Mouse (Mus musculus) MEL (cell line): ENCODE data around the gene Gm27179. TPM values are rescaled to one million over a fixed set of nuclear protein-coding genes. Genes with fewer than 3 reads are reported as not detected.
"Not testable (repeated sequence)": the region's sequence is repeated elsewhere in the genome, so short reads cannot be mapped to it uniquely, and the experiment has no call there.

Experiments
- DNase-seq: peaks from one replicate; pipeline ENCODE4 v3.0.0; 2011; ENCODE audit warnings: low read depth, low spot score
- H3K27ac ChIP-seq: 2 replicates; pipeline ENCODE4 v1.5.1; 2012; ENCODE audit warnings: low read depth, mild to moderate bottlenecking, control low read depth, low read length, moderate library complexity; ENCODE audit not compliant: control insufficient read depth
- H3K27me3 ChIP-seq, 2 experiments: fragments of 150-350 bp in 1 of 2; sonication (generic) in 1 of 2; 2 replicates each; pipeline ENCODE4 v1.6.1; 2012; ENCODE audit warnings: low read length in 2 of 2, mild to moderate bottlenecking in 2 of 2, improper control_type of control experiment in 1 of 2, moderate library complexity in 1 of 2; ENCODE audit not compliant: insufficient read depth in 2 of 2, control insufficient read depth in 1 of 2
- H3K36me3 ChIP-seq, 2 experiments: 2 replicates each; pipeline ENCODE4 v1.6.1; 2012 to 2014; ENCODE audit warnings: low read length in 2 of 2, improper control_type of control experiment in 1 of 2, inconsistent platforms in 1 of 2, mild to moderate bottlenecking in 1 of 2; ENCODE audit not compliant: insufficient read depth in 2 of 2, control insufficient read depth in 1 of 2
- H3K4me1 ChIP-seq, 2 experiments: fragments of 150-350 bp in 1 of 2; sonication (generic) in 1 of 2; 2 replicates each; pipeline ENCODE4 v1.6.1; 2012; ENCODE audit warnings: low read length in 2 of 2, improper control_type of control experiment in 1 of 2, mild to moderate bottlenecking in 1 of 2; ENCODE audit not compliant: insufficient read depth in 2 of 2, control insufficient read depth in 1 of 2
- H3K4me3 ChIP-seq, 2 experiments: fragments of 150-350 bp in 1 of 2; sonication (generic) in 1 of 2; 2 replicates each; pipeline ENCODE4 v1.5.1; 2012; ENCODE audit warnings: low read depth in 2 of 2, low read length in 2 of 2, mild to moderate bottlenecking in 2 of 2, moderate library complexity in 2 of 2, control low read depth in 1 of 2, improper control_type of control experiment in 1 of 2; ENCODE audit not compliant: control insufficient read depth in 1 of 2, insufficient read depth in 1 of 2
- H3K79me2 ChIP-seq: 2 replicates; pipeline ENCODE4 v1.6.1; 2012; ENCODE audit warnings: mild to moderate bottlenecking, low read length, moderate library complexity; ENCODE audit not compliant: control insufficient read depth, poor library complexity, insufficient read depth
- H3K9ac ChIP-seq: 2 replicates; pipeline ENCODE4 v1.6.1; 2012; ENCODE audit warnings: low read depth, mild to moderate bottlenecking, control low read depth, low read length, moderate library complexity; ENCODE audit not compliant: control insufficient read depth, poor library complexity, severe bottlenecking
- H3K9me3 ChIP-seq: fragments of 150-350 bp; sonication (generic); replicated peaks from 2 replicates; pipeline ENCODE4 v1.6.1; 2012; ENCODE audit warnings: mild to moderate bottlenecking, low read length, improper control_type of control experiment, moderate library complexity; ENCODE audit not compliant: insufficient read depth
- polyA plus RNA-seq, 2 experiments: library from polyadenylated mRNA; stranded (reverse) in 1 of 2; unstranded in 1 of 2; fragments of >175 nt in 1 of 2; fragments of >200 nt in 1 of 2; gene quantifications; 2 replicates each; pipeline versions ENCODE4 v1.2.1 to v1.2.4; 2012; ENCODE audit warnings: low replicate concordance in 2 of 2, low read depth in 1 of 2; ENCODE audit not compliant: insufficient read length in 2 of 2, insufficient read depth in 1 of 2, missing spikeins in 1 of 2
- total RNA-seq: library from RNA; depleted of rRNA; stranded (reverse); fragments of 300-350 nt; gene quantifications from 2 replicates; pipeline ENCODE4 v1.2.3, GENCODE M21; 2012; rRNA removed

Gene Gm27179
- total RNA-seq (not detected in 2 replicates), polyA plus RNA-seq (not detected)

DNA sequence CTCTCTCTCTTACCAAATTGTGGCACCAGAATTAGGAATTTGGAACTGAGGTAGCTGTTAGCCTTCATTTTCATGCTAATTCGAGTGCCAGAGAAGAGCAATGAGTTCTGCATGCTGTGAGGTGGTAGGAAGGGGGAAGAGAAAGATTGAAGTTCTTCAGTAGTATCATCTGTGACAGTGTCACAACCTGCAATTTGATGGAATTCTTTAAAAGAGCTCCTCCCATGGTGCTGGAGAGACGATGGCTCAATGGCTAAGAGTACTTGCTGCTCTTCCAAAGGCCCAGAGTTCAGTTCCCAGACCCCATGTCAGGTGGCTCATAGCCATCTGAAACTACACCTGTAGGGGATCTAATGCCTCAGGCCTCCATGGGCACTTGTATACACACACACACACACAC, at the start of gene Gm27179:
TSS of gene Gm27179 (minus strand) at position 101 of the 400 bp plus-strand sequence.
- not testable (repeated sequence) for H3K9me3 ChIP-seq, H3K4me1 ChIP-seq, H3K4me3 ChIP-seq, H3K9ac ChIP-seq, H3K36me3 ChIP-seq, H3K79me2 ChIP-seq, DNase-seq, H3K27me3 ChIP-seq, H3K27ac ChIP-seq

DNA sequence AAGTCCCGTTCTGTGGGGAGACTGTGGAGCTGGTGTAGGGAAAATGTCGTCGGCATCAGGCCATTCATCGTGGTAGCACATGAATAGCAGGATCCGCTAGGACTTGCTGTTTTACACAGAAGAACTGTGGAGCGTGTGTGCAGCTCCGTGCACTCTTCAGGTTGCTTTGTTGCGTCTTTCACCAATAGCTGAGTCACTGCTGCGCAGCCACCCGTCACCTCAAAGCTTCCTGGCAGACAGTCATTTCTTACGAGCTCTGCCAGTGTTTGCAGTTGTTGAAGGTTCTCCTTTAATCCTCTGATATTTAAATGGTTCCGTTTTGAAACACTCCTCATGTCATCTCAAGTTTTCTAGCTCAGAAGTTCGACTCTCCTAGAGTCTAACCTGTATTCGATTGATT, 45.2 kb upstream of the Gm27179 start:
- H3K27ac ChIP-seq, H3K27me3 ChIP-seq, DNase-seq, H3K4me3 ChIP-seq, H3K79me2 ChIP-seq, H3K9me3 ChIP-seq, H3K9ac ChIP-seq, H3K36me3 ChIP-seq, H3K4me1 ChIP-seq: not testable (repeated sequence)

DNA sequence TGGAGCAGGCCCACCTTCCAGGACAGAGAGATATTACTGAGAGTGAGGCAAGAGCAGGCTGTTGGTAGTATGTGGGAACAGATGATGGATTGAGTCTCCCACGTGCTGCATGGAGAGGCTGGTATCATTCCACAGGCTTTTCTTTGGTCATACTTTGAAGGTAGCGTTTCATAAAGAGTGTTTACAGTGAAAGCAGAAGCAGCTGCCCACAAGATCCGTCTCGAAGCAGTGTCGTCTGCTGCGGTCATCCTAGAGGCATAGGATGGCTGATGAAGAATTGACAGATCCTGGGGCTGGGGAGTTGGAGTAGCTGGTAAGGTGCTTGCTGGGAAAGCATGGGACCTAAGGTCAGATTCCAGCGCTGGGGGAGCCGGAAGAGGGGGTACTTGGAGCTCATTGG, 44.5 kb upstream of the Gm27179 start:
- not testable (repeated sequence) for H3K79me2 ChIP-seq, H3K4me3 ChIP-seq, H3K9ac ChIP-seq, H3K9me3 ChIP-seq, H3K36me3 ChIP-seq, H3K4me1 ChIP-seq, DNase-seq, H3K27ac ChIP-seq, H3K27me3 ChIP-seq

DNA sequence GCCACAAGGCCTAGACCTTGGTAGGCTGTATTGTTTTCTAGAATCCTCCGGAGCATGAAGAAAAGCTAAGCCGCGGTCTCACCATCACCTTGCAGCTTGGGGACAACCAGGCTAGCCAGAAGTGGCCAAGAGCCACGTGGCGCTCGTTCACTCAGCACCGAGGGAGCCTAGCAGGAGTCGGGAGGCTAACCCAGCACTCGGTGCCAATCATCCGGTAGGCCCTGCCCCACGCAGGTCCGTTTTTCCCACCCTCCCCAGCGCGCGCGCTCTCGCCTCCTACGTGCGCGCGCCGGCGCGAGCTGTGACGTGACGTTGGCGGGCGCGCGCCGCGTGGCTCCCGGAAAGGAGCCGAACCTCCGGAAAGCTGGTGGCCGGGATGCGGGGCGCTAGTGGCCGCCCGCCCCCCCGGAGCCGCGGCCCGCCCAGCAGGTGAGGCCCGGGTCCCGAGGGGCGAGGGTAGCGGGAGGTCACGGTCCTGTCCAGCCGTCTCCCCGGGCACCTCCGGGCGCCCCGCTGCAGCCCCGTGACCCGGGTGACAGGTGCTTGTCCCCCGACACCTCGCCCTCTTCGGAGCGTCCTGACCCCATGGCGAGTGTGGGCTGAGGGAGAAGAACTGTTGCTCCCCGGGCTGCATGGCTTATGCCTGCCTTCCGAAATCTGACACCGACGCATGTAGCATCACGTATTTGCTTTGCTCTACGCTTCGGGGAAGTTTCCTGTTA, 42.9 kb upstream of the Gm27179 start, which contains the start of gene Entpd4b:
TSS of gene Entpd4b (plus strand) at position 315 of the 722 bp plus-strand sequence.
- H3K79me2 ChIP-seq, DNase-seq, H3K27me3 ChIP-seq, H3K4me3 ChIP-seq, H3K4me1 ChIP-seq, H3K27ac ChIP-seq, H3K36me3 ChIP-seq, H3K9me3 ChIP-seq, H3K9ac ChIP-seq: not testable (repeated sequence)

DNA sequence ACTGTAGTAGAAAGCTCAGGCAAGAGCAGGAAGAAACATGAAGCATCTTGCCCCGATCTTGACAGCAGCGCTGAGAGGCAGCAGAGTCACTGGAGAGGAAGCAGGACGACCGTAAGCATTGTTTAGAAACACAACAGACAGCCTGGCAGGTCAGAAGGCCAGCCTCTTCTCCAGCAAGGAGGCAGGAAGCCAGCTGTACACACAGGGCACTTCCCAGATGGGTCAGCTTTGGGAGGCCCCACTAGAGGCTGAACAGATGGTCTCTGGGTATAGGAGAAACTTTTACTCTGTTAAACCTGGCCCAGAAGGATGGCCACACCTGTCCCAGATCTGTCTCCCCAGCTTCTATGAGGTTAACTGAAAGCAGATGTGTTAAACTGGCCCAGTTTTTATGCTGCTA, 35.0 kb upstream of the Gm27179 start:
- not testable (repeated sequence) for H3K27ac ChIP-seq, H3K79me2 ChIP-seq, H3K9me3 ChIP-seq, H3K36me3 ChIP-seq, H3K4me1 ChIP-seq, H3K9ac ChIP-seq, DNase-seq, H3K27me3 ChIP-seq, H3K4me3 ChIP-seq

DNA sequence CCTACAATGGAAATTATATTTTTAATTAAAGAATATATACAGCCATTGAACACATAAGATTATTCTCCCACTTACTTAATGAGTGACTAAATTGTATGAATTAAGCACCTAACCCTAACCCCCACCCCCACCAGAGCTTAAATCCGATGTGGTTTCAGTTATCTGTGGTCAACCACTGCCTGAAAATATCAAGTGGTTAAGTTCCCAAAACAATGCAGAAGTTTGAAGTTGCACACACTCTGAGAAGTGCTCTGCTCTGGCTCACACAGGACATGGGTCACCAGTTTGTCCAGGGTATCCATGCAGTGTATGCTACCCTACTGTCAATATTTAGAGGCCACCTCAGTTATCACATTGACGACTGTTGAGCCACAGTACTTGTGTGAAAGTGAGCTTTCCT, 32.7 kb upstream of the Gm27179 start:
- H3K79me2 ChIP-seq, DNase-seq, H3K4me1 ChIP-seq, H3K9ac ChIP-seq, H3K27ac ChIP-seq, H3K9me3 ChIP-seq, H3K4me3 ChIP-seq, H3K36me3 ChIP-seq, H3K27me3 ChIP-seq: not testable (repeated sequence)

DNA sequence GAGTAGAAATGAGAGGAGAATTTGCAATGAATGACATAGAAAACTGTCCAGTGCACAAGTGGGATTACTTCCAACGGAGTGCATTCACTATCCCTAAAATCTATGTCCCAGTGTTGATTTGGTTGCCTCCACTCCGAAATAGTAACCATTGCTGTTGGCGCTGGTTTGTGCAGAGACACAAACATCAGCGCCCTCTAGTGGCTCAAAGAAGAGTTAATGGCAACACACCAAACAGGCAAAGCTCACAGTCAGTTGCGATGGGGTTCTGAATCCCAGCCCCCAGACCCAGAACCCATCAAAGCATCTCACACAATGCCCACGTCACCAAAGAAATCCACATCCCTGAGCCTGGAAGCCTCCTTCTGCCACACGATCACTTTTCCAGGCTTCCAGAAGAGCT, 31.7 kb upstream of the Gm27179 start:
- H3K79me2 ChIP-seq, H3K36me3 ChIP-seq, H3K9me3 ChIP-seq, H3K27ac ChIP-seq, H3K4me1 ChIP-seq, H3K9ac ChIP-seq, H3K27me3 ChIP-seq, H3K4me3 ChIP-seq, DNase-seq: not testable (repeated sequence)
